Mouse (Mus musculus): ENCODE results near the gene Lysmd2. TPM values are rescaled to one million over a fixed set of nuclear protein-coding genes. Genes with fewer than 3 reads are reported as not detected.
A peak's percentile ranks its signal among the peaks of the same experiment; 100 is the strongest.
"Not testable (repeated sequence)": the region's sequence is repeated elsewhere in the genome, so short reads cannot be mapped to it uniquely, and the experiment has no call there.

Lysmd2 gene
- total RNA-seq (2021) = 10 to 100 TPM; 11.5 to 12.9 TPM
- long read RNA-seq, experiment 1, transcript Lysmd2-201 (3 exons, 1,189 nt) = major isoform, 10 of 10 reads
- long read RNA-seq, experiment 1, partial matches to known transcripts = 0 of 10 reads
- long read RNA-seq, experiment 1, other reads (novel, unspliced or antisense) = 0 of 10 reads
- long read RNA-seq, experiment 2, transcript Lysmd2-201 (3 exons, 1,189 nt) = major isoform, 27 of 31 reads
- long read RNA-seq, experiment 2, partial matches to known transcripts = 0 of 31 reads
- long read RNA-seq, experiment 2, other reads (novel, unspliced or antisense) = 3 of 31 reads

GRCm38 (mm10) chr9:75625556-75626307 lies at the start of gene Lysmd2:
Lysmd2 (plus strand) TSS chr9:75625741.
- DNase-seq (ENCODE audit: low spot score in 2 of 2) = peak; percentile 77 to 80

GRCm38 (mm10) chr9:75579321-75579720 lies 46.2 kb upstream of the Lysmd2 start:
- DNase-seq (ENCODE audit: low spot score in 2 of 2) = no peak

DNA sequence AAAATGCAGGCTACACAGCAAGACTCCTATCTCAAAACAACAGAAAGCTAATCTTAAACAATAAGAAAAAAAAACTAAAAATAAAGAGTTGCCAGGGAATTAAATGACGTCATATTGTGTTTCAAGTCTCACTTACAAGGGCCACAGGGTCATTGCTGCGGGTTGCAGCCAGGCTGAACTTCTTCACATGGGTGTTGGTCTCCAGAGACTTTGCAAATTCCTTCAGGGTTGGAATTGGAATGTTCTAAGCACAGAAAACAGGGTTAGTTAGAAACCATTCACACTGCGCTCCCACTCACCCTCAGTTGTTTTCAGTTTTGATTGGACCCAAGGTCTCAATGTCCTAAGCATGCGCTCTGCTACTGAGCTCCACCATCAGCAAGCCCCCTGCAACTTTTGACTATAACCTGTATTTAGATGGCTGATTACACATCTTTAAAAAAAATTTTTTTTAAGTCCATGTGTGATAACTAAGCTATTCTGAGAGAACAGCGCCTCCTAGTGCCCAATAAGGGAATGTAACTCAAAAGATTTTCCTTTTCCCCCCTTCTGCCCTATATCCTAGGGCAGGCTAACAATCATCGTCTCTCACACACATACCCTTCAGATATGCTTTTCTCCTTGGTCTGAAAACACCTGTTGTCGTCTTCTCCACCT lies 43.7 kb upstream of the Lysmd2 start:
- DNase-seq (ENCODE audit: low spot score in 2 of 2) = no peak

GRCm38 (mm10) chr9:75589850-75590790 lies 35.4 kb upstream of the Lysmd2 start:
- no peak for DNase-seq (ENCODE audit: low spot score in 2 of 2)

DNA sequence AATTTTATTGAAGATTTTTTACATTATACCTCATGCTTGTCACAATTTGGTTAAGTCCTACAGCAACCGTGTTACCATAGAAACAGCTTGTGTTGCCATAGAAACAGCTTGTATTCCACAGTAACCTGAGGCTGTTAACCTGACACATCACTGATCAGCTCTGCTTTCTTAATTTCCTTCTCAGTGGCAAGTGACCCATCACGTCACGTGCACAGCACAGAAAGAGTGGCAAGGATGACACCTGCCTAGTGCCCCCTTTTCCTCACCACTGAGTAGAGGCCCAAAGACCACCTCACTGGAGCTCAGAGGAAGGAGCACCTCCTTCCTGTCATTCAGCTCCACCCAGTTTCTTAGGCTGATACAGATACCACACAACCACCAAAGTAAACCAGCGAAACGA lies 32.1 kb upstream of the Lysmd2 start:
- no peak for DNase-seq (ENCODE audit: low spot score in 2 of 2)

DNA sequence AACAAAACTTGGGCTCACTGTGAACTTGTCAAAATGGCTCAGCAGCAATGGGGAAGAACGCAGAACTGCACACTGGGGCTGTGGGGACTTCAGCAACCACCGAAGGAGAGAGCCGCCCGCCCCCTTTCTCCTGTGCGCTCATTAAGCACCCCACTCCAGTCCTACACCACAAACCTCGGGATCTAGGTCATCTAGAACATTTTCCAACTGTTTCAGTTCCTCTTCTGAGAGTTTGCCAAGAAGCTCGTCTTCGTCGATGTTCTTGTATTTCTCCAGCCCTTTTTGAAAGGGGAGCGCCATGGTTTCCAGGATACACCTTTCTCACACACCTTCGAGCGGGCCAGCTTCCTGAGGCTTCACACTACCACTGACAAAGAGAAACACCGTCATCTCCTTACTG lies 28.5 kb upstream of the Lysmd2 start:
- DNase-seq (ENCODE audit: low spot score in 2 of 2) = no peak

DNA sequence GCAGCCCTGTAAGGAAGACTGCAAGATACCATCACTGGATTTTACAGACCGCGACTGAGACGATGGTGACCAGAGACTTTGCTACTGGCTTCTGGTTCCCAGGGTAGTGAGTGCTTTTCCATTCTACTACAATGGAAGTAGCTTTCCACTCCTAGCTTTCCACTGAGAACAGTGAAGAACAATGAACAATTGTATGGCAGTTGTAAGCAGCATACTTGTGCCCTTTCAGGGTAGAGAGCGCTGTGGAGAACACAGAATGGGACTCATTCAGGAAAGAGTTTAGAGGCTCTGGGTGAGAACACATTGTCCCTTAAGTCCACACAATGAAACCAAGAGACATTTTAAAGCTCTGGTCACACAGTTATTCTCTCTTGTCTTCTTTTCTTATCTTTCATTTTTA lies 27.9 kb upstream of the Lysmd2 start:
- DNase-seq (ENCODE audit: low spot score in 2 of 2) = no peak

- no peak for DNase-seq (ENCODE audit: low spot score in 2 of 2)
These were observed 26.2 kb upstream of the Lysmd2 start for GRCm38 (mm10) chr9:75599191-75599841.

DNA sequence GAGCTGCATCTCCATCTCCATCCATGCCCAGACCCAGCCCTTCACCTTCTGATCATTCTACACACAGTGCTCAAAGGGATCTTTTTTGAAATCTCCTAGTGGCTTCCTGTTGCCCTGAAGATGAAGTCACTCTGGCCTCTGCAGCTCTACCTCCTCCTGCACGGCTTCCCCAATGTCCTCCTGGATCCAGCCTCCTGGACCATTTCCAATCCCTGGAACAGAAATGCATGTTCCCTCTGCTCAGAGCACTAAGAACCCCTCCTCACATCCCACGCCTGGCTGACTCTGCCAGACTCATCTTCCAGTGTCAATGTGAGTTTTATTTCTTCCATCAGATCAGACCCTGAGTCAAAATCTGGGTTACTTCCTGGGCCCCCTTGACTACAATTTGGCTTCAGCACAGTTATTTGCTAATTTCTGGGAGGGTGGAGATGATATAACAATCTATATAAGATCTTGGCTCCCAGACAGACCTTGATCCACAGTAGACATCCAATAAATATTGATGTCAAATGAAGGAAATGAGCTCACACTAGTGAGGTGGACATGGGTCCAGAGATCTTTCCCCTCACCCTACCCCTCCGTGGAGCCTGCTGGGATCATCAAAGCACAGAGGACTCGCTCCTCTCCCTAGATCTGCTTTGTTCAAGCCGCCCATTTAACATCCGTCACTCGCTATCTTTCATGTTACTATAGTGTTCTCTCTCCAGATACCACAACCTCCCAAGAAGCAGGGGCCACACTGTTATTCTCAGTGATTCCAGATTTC lies 25.2 kb upstream of the Lysmd2 start:
- no peak for DNase-seq (ENCODE audit: low spot score in 2 of 2)

- DNase-seq (ENCODE audit: low spot score in 2 of 2) = no peak
These were observed 24.0 kb upstream of the Lysmd2 start for GRCm38 (mm10) chr9:75601510-75601909.

DNA sequence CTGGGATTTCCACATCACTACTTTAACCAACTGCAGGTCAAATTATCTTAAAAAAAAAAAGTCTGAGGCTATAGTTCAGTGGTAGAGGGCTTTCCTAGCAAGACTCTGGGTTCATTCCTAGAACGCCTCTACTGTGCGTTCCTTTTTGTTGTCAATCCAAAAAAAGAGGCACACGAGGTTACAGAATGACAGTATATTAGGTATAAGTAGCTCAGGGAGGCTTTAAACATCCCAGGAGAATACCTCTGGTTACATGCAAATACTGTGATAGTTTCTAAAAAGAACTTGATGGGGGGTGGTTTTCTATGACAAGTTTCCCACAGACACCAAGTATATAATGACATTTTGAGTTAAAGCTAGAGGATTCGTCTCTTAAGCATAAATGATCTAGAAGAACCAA lies 18.0 kb upstream of the Lysmd2 start:
- no peak for DNase-seq (ENCODE audit: low spot score in 2 of 2)

DNA sequence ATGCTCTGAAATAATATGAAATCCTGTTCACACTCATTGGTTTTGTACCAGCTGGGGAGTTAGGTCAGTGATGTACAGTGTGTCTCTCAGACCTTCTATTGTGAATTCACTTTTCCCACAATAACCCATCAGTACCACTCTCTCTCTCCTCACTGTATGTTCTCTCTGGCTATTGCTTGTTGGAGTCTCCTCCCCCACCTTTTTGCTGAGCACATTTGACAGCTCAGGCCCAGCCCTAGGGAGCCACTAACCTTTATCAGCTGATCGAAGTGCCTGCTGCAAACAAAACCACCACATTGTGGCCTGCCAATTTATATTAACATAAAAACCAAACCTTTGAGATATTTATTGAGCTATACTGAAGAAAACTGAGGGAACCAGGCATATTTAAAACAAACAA lies 16.0 kb upstream of the Lysmd2 start:
- no peak for DNase-seq (ENCODE audit: low spot score in 2 of 2)

DNA sequence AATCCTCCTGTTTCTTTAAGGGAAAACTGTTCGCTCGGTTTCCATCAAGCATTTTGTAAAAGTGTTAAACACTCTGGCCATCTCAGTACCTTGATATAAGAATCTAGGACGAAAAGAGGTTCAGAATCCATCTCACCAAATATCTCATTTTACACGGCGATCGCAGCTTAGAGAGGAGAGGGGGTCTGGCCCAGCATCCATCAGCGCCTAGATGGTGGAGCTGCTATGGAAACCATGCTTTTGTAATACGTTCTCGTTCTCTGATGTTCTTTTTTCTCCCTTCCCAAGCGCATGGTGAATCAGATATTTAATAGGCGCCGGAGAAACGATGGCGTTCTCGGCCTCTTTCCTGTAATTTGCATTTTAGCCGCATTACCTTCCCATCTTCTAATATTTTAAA lies 15.6 kb upstream of the Lysmd2 start:
- no peak for DNase-seq (ENCODE audit: low spot score in 2 of 2)

GRCm38 (mm10) chr9:75610571-75611493 lies 14.7 kb upstream of the Lysmd2 start, which contains the start of gene Tmod2:
Tmod2 (minus strand) TSS chr9:75611325.
- DNase-seq (ENCODE audit: low spot score in 2 of 2) = peak; percentile 34 to 42

DNA sequence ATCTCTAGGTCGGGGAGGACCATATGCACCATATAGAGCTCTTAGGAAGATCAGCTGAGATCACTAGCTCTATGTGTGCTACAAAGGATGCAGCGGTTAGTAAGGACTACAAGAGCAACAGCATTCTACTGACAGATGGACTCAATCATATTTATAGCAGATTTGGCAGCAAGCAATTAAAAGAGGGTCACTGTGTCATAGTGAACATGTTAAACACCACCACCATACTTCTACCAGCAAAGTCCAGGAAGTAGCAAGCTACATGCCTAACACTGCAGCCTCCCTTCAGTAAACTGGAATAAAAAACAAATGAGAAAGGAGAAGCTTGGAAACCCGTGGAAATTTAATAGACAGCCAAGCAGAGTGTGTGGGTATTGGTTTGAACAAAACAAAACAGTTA lies 9.0 kb upstream of the Lysmd2 start:
- no peak for DNase-seq (ENCODE audit: low spot score in 2 of 2)

DNA sequence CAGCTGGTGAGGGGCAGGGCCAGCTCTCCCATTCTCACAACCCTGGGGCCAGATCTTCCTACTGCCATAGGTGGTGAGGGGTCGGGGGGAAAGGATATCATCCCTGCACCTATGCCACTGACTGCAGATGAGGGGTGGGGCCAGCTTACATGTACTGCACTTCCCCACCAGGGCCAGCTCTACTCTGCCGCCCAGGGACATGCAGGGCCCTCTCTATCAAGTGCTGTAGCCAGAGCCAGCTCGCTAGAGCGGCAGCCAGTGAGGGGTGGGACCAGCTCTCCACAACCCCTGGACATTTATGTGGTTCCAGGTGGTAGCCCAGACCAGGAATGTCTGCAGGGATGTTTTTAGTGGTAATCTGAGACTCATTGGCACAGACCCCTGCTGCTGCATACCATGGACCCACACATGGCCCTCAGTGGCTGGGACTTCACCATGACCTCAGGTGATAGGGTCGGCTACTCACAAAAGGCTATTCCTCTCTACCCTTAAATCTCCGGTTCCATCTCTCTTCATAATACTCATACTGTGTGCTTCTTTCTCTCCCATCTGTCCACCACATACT lies 6.6 kb upstream of the Lysmd2 start:
- no peak for DNase-seq (ENCODE audit: low spot score in 2 of 2)

GRCm38 (mm10) chr9:75619761-75620160 lies 5.8 kb upstream of the Lysmd2 start:
- DNase-seq (ENCODE audit: low spot score in 2 of 2) = not testable (repeated sequence)

- no peak for DNase-seq (ENCODE audit: low spot score in 2 of 2)
These were observed 4.1 kb upstream of the Lysmd2 start for GRCm38 (mm10) chr9:75621428-75621827.

Measured in adrenal gland, adult 18-20 months (tissue).